Mouse (Mus musculus): ENCODE data around the gene Osbpl2.

- TF ChIP-seq CTCF (IDR thresholded peaks at IDR 0.05; ENCODE audit: insufficient read depth, low read length) (no peak), POLR2A (IDR thresholded peaks at IDR 0.05; ENCODE audit: borderline replicate concordance, extremely low read depth, low read depth, low read length) (no peak)
Observed at GRCm38 (mm10) chr2:180165855-180166254, 46.7 kb downstream of the Osbpl2 start.
